ENCODE assay signal across 8 mouse cellular contexts in the genomic region with DNA sequence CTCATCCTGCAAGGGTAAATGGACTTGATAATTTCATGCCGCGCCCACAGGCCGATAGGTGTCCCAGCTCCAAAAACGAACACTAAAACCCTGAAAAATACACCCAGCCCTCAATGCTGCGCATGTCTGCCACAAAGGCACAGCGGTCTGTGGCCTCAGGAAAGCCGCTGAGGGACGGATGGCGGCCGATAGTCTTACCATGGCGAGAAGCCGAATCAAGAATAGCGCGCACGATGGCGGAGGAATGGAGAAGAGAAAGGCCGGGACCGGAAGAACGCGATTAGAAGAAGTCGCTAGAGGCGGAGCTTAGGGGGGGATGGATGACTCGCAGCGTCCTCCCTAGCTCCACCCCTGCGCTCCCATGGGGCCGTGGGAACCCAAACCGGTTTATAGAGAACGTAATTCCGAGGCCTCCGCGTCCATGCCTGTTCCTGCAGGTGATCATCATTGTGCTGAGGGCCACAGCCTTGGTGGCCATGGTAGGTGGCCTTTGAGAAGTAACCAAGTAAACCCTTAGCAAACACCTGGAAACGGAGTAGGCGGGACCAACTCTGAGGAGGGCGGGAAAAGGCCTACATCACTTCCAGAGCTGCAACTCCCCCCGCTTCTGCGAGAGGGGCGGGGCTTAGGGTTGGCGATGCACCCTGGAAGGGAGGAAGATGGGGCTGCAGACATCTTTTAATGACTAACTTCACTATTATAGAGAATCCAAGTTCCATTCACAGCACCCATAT. TPM values are rescaled to one million over a fixed set of nuclear protein-coding genes. Genes with fewer than 3 reads are reported as not detected.
DNase-seq lines count a peak whose midpoint lies in the region; ATAC-seq and TF ChIP-seq lines count a peak whose summit lies in the region.

A gene (minus strand): TSS at position 476 of the 734 bp plus-strand sequence.

- no peaks in the 10 kb centered on the region for H3K9me3 ChIP-seq in embryonic facial prominence, embryonic 14.5 days (ENCODE audit: control insufficient read depth, low read length)
- H3K9me3 ChIP-seq in limb, embryonic 14.5 days (ENCODE audit: control insufficient read depth, low read length) = no peaks in the 10 kb centered on the region
- no peaks in the 10 kb centered on the region for H3K9me3 ChIP-seq in midbrain, postnatal 0 days (ENCODE audit: low read length)

- intact Hi-C loops in heart, adult 2 months (cut with DNase I) = loop anchor here (1.0 kb wide), 1 partner anchor 25 kb away; a partner anchor contains a TSS

- peak; percentile 40 for TF ChIP-seq CTCF in heart, adult 2 months (IDR thresholded peaks at IDR 0.05)
- peak; percentile 29 for TF ChIP-seq CTCF in midbrain, postnatal 0 days (IDR thresholded peaks at IDR 0.05)

- peaks cover 12% of the 10 kb centered on the region for H3K36me3 ChIP-seq in embryonic facial prominence, embryonic 14.5 days (ENCODE audit: control insufficient read depth, insufficient read depth, low read length)
- H3K36me3 ChIP-seq in heart, adult 2 months (ENCODE audit: control insufficient read depth, insufficient read depth, low read length) = peaks cover 6% of the 10 kb centered on the region
- peaks cover 18% of the 10 kb centered on the region for H3K36me3 ChIP-seq in limb, embryonic 14.5 days (ENCODE audit: control insufficient read depth, insufficient read depth, low read length)
- H3K36me3 ChIP-seq in midbrain, postnatal 0 days (ENCODE audit: insufficient read depth, low read length) = no peaks in the 10 kb centered on the region

- H3K4me1 ChIP-seq in embryonic facial prominence, embryonic 14.5 days (ENCODE audit: control insufficient read depth, insufficient read depth, low read length) = no peaks in the 10 kb centered on the region
- no peaks in the 10 kb centered on the region for H3K4me1 ChIP-seq in heart, adult 2 months (ENCODE audit: control insufficient read depth, insufficient read depth, low read length)
- H3K4me1 ChIP-seq in limb, embryonic 14.5 days (ENCODE audit: control insufficient read depth, insufficient read depth, low read length) = 0 out of 2 replicates have a peak, but pooled peaks cover 5% of the 10 kb centered on the region
- no peaks in the 10 kb centered on the region for H3K4me1 ChIP-seq in midbrain, postnatal 0 days (ENCODE audit: insufficient read depth, low read length)

- no peaks in the 10 kb centered on the region for H3K79me2 ChIP-seq in heart, adult 2 months (replicated peaks; ENCODE audit: control insufficient read depth, insufficient read depth, low read length)

- H3K27me3 ChIP-seq in embryonic facial prominence, embryonic 14.5 days (replicated peaks; ENCODE audit: control insufficient read depth, insufficient read depth, low read length) = no peaks in the 10 kb centered on the region
- no peaks in the 10 kb centered on the region for H3K27me3 ChIP-seq in heart, adult 2 months (ENCODE audit: control insufficient read depth, insufficient read depth, low read length)
- no peaks in the 10 kb centered on the region for H3K27me3 ChIP-seq in limb, embryonic 14.5 days (ENCODE audit: control insufficient read depth, insufficient read depth, low read length)
- no peaks in the 10 kb centered on the region for H3K27me3 ChIP-seq in midbrain, postnatal 0 days (ENCODE audit: insufficient read depth, low read length)

- peak; percentile 90 for TF ChIP-seq POLR2A in heart, adult 2 months (IDR thresholded peaks at IDR 0.05; ENCODE audit: insufficient read depth, low read depth, low read length)
- TF ChIP-seq POLR2A in limb, embryonic 14.5 days (IDR thresholded peaks at IDR 0.05; ENCODE audit: borderline replicate concordance, extremely low read depth, insufficient read depth, insufficient read length) = peak; percentile 56; the same call in 1 of the 2 replicates

- DNase-seq in 3T3-L1 (ENCODE audit: low read depth, low spot score) = peak; percentile 91
- peak; percentile 27 to 71 for DNase-seq in adrenal gland, postnatal 4 days (ENCODE audit: low spot score in 2 of 2)
- peak; percentile 95 for DNase-seq in embryonic facial prominence, embryonic 14.5 days (ENCODE audit: low spot score)
- peak; percentile 86 to 91 for DNase-seq in heart, adult 2 months
- DNase-seq in kidney, adult 9 months = peak; percentile 94
- DNase-seq in limb, embryonic 14.5 days (ENCODE audit: low spot score) = peak; percentile 92
- DNase-seq in midbrain, postnatal 0 days (ENCODE audit: low spot score) = peak; percentile 95
- peak; percentile 68 to 77 for DNase-seq in spleen, postnatal 14 days (ENCODE audit: low spot score in 2 of 2)

- WGBS in embryonic facial prominence, embryonic 14.5 days = 14% methylated on average over 36 of the region's 38 CpGs
- WGBS in heart, adult 2 months = 16% methylated on average over 38 of the region's 38 CpGs
- 26% methylated on average over 35 of the region's 38 CpGs for WGBS in limb, embryonic 14.5 days
- WGBS in midbrain, postnatal 0 days = 19% methylated on average over 37 of the region's 38 CpGs

- peak within 1 kb of the TSS; percentile 85 for H3K9ac ChIP-seq in embryonic facial prominence, embryonic 14.5 days (ENCODE audit: low read depth, low read length)
- H3K9ac ChIP-seq in heart, adult 2 months (ENCODE audit: low read depth, low read length) = peak within 1 kb of the TSS; percentile 67
- H3K9ac ChIP-seq in limb, embryonic 14.5 days (ENCODE audit: low read depth, low read length, severe bottlenecking) = peak within 1 kb of the TSS; percentile 72
- peak within 1 kb of the TSS; percentile 59 for H3K9ac ChIP-seq in midbrain, postnatal 0 days (replicated peaks; ENCODE audit: low read length, poor library complexity, severe bottlenecking)

- no peak for TF ChIP-seq EP300 in heart, adult 2 months (IDR thresholded peaks at IDR 0.05; ENCODE audit: insufficient read depth, low read depth, low read length)

- peak within 1 kb of the TSS; percentile 59 for H3K4me3 ChIP-seq in embryonic facial prominence, embryonic 14.5 days (ENCODE audit: low read depth, low read length)
- peak within 1 kb of the TSS; percentile 66 for H3K4me3 ChIP-seq in heart, adult 2 months
- H3K4me3 ChIP-seq in limb, embryonic 14.5 days (replicated peaks; ENCODE audit: low read length) = peak within 1 kb of the TSS; percentile 52
- H3K4me3 ChIP-seq in midbrain, postnatal 0 days (ENCODE audit: low read depth, low read length) = peak within 1 kb of the TSS; percentile 49

- H3K27ac ChIP-seq in embryonic facial prominence, embryonic 14.5 days (replicated peaks; ENCODE audit: low read depth, low read length) = peak within 1 kb of the TSS; percentile 91
- peak within 1 kb of the TSS; percentile 80 for H3K27ac ChIP-seq in heart, adult 2 months
- H3K27ac ChIP-seq in limb, embryonic 14.5 days (replicated peaks; ENCODE audit: low read depth, low read length) = peak within 1 kb of the TSS; percentile 81
- peak within 1 kb of the TSS; percentile 78 for H3K27ac ChIP-seq in midbrain, postnatal 0 days (ENCODE audit: low read depth, low read length)

- H3K4me2 ChIP-seq in embryonic facial prominence, embryonic 14.5 days (ENCODE audit: low read depth, low read length) = peak within 1 kb of the TSS; percentile 52
- H3K4me2 ChIP-seq in limb, embryonic 14.5 days (replicated peaks; ENCODE audit: low read depth, low read length, severe bottlenecking) = peak within 1 kb of the TSS; percentile 60
- peak within 1 kb of the TSS; percentile 54 for H3K4me2 ChIP-seq in midbrain, postnatal 0 days (ENCODE audit: low read depth, low read length, poor library complexity, severe bottlenecking)

- peak; percentile 93 for ATAC-seq in embryonic facial prominence, embryonic 14.5 days (ENCODE audit: low read depth)
- ATAC-seq in limb, embryonic 14.5 days (ENCODE audit: low FRiP score, low read depth) = peak; percentile 94
- ATAC-seq in midbrain, postnatal 0 days (ENCODE audit: low FRiP score) = peak; percentile 95

RNA-seq across cellular contexts. Expression of the gene that starts here (rescaled TPM):
- total RNA-seq in adrenal gland, postnatal 4 days (2021) = 100 to 1,000 TPM; 876 to 893 TPM
- 616 and 763 TPM in 2 replicates for polyA plus RNA-seq in embryonic facial prominence, embryonic 14.5 days (2014; fragmentation: Nextera tagmentation; extraction: Ambion mirVana)
- 100 to 1,000 TPM; 289 to 325 TPM for total RNA-seq in heart, adult 2 months (2021)
- polyA plus RNA-seq in heart, adult 2 months (2012; rRNA removed) = 57.3 and 86.8 TPM in 2 replicates
- polyA plus RNA-seq in limb, embryonic 14.5 days (2012; rRNA removed) = 539 and 1,130 TPM in 2 replicates
- 592 and 658 TPM in 2 replicates for polyA plus RNA-seq in limb, embryonic 14.5 days (2014; fragmentation: Nextera tagmentation; extraction: Ambion mirVana)
- 128 TPM in 2 replicates for total RNA-seq in midbrain, postnatal 0 days (2014; rRNA removed)
- polyA plus RNA-seq in midbrain, postnatal 0 days (2015; fragmentation: Nextera tagmentation; extraction: Ambion mirVana) = 305 and 335 TPM in 2 replicates

Comparison
In these comparisons a context has a peak if more than half of its experiments do, and no peak if none do; other contexts are left out.
1. Peak in every context shown above with its lines: DNase-seq, ATAC-seq, H3K4me3 ChIP-seq and H3K27ac ChIP-seq.